Mouse (Mus musculus) kidney, adult 2 months (tissue): ENCODE data around the gene Slc35b2.

Experiments used
- CTCF ChIP-seq: fragments of 200-500 bp; conservative IDR thresholded peaks from 2 replicates; pipeline ENCODE4 v1.5.1; 2011; ENCODE audit warnings: low read depth, mild to moderate bottlenecking, control low read depth, low read length, moderate library complexity, mixed read lengths; ENCODE audit not compliant: insufficient read depth, insufficient read length
- POLR2A ChIP-seq: fragments of 200-500 bp; IDR thresholded peaks from one replicate; pipeline ENCODE4 v1.6.1; 2011; ENCODE audit warnings: low read depth, low read length, control low read depth

DNA sequence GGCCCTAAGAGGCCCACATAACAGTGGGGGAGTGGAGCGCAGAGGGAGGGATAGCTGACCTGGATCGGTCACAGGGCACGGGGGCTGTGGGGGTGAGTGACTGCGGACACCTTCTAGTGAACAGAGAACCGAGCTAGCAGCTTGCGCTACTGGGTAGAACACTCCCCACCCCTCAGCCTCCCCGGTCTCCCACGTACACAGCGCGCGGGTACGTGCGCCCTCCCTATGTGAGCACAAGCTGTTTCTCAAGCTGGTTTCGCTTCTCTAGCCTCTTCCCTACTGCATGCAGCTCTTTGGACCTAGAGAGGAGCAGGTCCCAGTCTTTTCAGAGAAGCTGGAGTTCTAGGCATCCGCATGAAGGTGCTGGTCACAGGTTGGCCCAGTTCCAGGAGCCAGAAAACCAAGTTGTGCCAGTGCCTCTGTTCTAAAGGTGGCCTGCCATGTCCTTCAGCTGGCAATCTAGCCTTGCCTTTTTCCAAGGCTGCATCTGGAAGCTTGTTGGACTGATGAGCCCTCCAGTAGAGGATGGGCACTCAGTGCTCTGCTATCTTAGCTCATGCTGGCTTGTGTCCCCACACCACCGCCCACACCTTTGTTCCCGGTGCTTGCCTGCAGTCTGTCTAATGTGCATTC is 10.6 kb downstream of the Slc35b2 start:
- peak; percentile 44 for TF ChIP-seq POLR2A
- TF ChIP-seq CTCF = no peak
